Mouse (Mus musculus): ENCODE results near the gene Olfr1359. TPM values are rescaled to one million over a fixed set of nuclear protein-coding genes. Genes with fewer than 3 reads are reported as not detected.
"Not testable (repeated sequence)": the region's sequence is repeated elsewhere in the genome, so short reads cannot be mapped to it uniquely, and the experiment has no call there.

Gene Olfr1359
- total RNA-seq, 2 experiments from 2014 or later = not detected

DNA sequence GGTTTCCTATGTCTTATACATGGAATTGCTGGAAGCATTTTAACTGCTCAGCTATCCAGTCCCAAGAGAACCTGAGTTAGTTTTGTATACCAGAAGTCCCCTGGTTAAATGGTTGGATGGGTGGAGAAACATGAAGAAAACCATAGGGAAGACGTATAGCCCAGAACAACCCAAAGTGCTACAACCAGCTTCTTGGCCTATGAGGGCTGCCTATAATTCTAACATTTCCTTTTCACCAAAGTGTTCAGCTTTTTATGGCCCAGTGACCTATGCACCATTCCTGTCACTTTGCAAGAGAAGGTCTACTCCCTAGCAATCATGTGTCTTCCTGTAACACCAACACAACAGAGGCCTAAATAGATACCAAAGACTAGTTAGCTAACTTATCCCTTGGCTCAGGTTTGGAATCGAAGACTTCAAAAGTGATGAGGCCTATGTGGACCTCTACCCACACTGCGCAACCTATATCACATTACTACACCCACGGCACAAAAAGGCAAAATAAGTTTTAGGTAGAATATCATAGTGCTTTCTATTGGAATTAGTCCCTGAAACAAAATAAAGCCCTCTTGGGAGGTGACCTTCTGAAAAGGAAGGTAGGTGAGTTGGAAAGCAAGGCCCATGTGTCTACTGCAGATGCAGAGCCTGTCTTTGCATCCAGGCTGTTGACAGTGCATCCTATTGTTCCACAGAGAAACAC is 20.6 kb downstream of the Olfr1359 start:
- TF ChIP-seq CTCF (conservative IDR thresholded peaks at IDR 0.05) = no peak
- Histone ChIP-seq H3K4me3 (peak overlapping the region; percentile 49; the same call in 1 of the 2 replicates), H3K27ac (no peak overlapping the region)
- DNase-seq (ENCODE audit: low spot score in 2 of 2) = no peak

DNA sequence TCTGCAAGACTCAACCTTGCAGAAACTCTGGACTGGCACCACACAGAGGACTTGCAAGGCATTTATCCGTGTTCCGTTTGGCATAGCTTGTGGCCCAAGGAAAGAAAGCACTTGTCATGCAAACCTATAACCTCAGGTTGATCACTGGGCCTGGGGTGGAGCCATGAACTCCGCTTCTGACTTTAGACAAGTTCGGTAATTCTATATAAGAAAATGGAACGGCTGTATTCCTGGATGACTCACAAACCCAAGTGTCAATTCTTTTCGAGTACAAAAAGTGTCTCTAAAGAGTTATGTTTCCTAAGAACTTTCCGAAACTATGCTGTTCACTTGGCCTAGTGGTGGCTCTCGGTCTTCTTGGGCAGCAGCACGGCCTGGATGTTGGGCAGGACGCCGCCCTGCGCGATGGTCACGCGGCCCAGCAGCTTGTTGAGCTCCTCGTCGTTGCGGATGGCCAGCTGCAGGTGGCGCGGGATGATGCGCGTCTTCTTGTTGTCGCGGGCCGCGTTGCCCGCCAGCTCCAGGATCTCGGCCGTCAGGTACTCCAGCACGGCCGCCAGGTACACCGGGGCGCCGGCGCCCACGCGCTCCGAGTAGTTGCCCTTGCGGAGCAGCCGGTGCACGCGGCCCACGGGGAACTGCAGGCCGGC is 23.3 kb downstream of the Olfr1359 start:
- DNase-seq (ENCODE audit: low spot score in 2 of 2); H3K27ac ChIP-seq: not testable (repeated sequence)
- peak overlapping the region; percentile 54 for H3K4me3 ChIP-seq

- peak; percentile 53 to 81 for DNase-seq (ENCODE audit: low spot score in 2 of 2)
- H3K4me3 ChIP-seq = peak within 1 kb of the TSS; percentile 54
- peak within 1 kb of the TSS; percentile 57; the same call in 1 of the 2 replicates for H3K27ac ChIP-seq
Observed at GRCm38 (mm10) chr13:21721757-21722372, 24.0 kb downstream of the Olfr1359 start, which contains the start of gene Hist1h2bm. Gene Hist1h2bm (plus strand): TSS chr13:21722044.

DNA sequence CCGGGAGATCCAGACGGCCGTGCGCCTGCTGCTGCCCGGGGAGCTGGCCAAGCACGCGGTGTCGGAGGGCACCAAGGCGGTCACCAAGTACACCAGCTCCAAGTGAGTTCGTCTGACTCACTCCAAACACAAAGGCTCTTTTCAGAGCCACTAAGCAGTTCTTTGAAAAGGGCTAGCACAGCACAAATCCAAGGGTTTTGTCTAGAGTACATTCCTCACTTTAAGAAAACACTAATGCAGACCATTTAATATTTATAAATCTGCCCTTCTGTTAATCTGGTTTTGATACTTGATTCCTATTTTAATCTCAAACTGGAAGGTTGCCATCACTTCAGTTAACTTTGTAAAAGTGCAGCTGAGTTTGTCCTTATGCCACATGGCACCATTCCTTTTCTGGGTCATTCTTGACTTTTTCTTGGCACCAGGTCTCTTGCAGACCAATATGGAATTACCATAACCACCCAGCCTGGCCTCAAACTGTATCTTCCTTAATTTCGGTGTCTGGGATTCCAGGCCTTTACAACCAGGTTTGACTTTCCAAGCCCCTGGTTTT is 24.5 kb downstream of the Olfr1359 start:
- DNase-seq (ENCODE audit: low spot score in 2 of 2) = no peak
- no peak for TF ChIP-seq CTCF (conservative IDR thresholded peaks at IDR 0.05)
- Histone ChIP-seq H3K27ac (peak overlapping the region; percentile 57; the same call in 1 of the 2 replicates), H3K4me3 (peak overlapping the region; percentile 54)

DNA sequence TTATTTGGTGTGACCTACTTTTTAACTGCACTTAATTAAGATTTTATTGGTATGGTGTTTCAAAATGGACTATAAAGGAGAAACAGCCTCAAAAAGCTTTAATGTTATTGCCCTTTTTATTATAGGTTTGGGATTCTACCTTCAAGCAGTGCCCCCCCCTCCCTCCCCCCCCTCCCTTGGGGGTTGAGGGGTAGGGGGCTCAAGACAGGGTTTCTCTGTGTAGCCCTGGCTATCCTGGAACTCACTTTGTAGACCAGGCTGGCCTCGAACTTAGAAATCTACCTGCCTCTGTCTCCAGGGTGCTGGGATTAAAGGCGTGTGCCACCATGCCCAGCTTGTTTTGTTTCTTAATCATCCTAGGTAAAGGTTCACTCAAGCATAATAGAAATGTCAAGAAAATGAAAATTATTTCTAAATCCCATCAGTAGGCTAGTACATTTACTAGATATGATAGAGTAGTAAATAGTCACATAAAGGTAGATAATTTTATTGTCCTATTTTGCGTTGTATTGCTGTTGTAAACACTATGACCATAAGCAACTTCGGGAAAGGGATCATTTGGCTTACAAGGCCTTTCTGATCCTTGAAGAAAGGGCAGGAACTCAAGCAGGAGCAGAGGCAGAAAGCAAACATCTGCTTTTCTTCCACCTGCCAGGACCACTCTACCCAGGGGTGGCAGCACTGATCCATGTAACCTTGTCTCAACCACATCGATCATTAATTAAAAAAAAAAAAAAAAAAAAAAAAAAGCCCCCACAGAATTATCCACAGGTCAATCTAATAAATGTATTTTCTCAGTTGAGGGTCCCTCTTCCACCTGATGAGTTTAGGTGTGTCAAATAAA is 25.3 kb downstream of the Olfr1359 start:
- DNase-seq (ENCODE audit: low spot score in 2 of 2) = no peak
- no peak overlapping the region for H3K27ac ChIP-seq
- no peak for TF ChIP-seq CTCF (conservative IDR thresholded peaks at IDR 0.05)

GRCm38 (mm10) chr13:21727948-21728572 is 30.1 kb downstream of the Olfr1359 start:
- no peak for TF ChIP-seq CTCF (conservative IDR thresholded peaks at IDR 0.05)
- H3K4me3 ChIP-seq = no peak overlapping the region
- no peak overlapping the region for H3K27ac ChIP-seq
- no peak for DNase-seq (ENCODE audit: low spot score in 2 of 2)

More for the DNA sequence above, 25.3 kb downstream of the Olfr1359 start:
- no peak overlapping the region for H3K4me3 ChIP-seq

DNA sequence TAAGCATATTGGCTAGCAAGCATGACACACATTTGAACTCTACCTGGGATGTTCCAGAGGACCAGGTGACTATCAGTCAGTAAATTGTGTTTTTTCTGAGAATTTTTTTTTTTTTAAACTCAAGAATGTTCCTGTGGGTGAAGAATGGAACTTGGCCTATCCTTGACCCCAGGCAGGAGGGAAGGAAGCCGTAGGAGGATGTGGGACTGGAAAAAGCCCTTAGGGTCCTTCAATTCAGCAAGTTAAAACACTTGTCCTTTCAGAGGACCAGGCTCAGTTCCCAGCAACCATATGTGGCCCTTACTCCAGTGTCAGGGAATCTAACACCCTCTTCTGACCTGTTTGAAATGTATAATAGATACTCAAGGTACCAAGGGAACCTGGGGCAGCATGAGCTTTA is 31.6 kb downstream of the Olfr1359 start:
- H3K27ac ChIP-seq = no peak overlapping the region
- H3K4me3 ChIP-seq = no peak overlapping the region
- no peak for TF ChIP-seq CTCF (conservative IDR thresholded peaks at IDR 0.05)
- no peak for DNase-seq (ENCODE audit: low spot score in 2 of 2)

DNA sequence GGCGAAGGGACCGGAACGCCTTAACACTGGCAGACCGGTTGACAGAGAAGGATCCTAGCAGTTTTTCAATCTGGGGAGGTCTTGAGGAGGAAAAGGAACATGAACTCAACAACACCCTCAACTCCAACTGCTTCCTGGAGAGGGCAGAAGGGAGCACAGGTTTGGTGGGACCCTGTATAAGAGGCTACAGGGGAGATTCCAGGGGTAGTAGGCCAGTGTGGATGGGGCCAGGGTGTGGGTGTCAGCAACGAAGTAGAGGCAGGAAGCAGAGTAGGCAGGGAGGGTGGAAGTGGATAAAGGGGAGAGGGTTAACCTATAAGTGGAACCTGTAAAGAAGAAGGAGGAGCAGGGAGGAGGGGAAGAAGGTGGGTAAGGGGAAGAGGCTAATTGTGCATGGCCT is 35.6 kb downstream of the Olfr1359 start:
- TF ChIP-seq CTCF (conservative IDR thresholded peaks at IDR 0.05) = no peak
- Histone ChIP-seq H3K27ac (no peak overlapping the region), H3K4me3 (no peak overlapping the region)
- no peak for DNase-seq (ENCODE audit: low spot score in 2 of 2)

- TF ChIP-seq CTCF (conservative IDR thresholded peaks at IDR 0.05) = peak; percentile 90
- DNase-seq (ENCODE audit: low spot score in 2 of 2) = peak; percentile 76 to 79
- Histone ChIP-seq H3K27ac (peak overlapping the region; percentile 84), H3K4me3 (peak overlapping the region; percentile 67)
Observed at GRCm38 (mm10) chr13:21734010-21734905, 36.3 kb downstream of the Olfr1359 start.

- peak; percentile 71 to 79 for DNase-seq (ENCODE audit: low spot score in 2 of 2)
- Histone ChIP-seq H3K27ac (peak within 1 kb of the TSS; percentile 84), H3K4me3 (peak within 1 kb of the TSS; percentile 67)
Observed at GRCm38 (mm10) chr13:21734906-21735767, 37.2 kb downstream of the Olfr1359 start, which contains the start of gene Hist1h4j. Gene Hist1h4j (plus strand): TSS chr13:21735064.
